Comparison of ENCODE assay signal across 25 mouse cellular contexts in the genomic region with DNA sequence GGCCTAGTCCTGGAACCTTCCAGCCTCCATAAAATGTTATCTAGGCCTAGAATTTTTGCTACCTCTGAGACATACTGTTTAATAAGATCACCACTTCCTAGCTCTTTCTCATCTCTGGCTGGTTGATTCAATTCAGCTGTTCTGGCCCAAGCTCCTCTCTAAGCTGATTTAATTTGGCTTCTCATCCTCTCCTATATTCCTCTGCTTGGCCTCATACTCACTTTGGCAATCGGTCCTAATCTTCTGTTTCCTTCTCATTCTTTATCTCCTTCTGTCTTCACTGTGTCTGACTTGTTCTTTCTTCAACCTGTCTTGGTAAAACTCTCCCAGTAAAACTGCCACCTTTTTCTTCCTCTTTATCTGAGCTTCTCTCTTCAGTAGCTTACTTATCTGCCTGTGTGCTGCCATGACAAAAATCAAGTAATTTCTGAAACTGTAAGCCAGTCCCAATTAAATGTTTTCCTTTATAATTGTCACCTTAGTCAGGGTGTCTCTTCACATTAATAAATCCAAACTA.
"Had no signal": no experiment of that assay in that cellular context is flagged by ENCODE, and none has a peak within 500 bp of the region (broad histone marks: within the 10 kb centered on the region; RNA-seq: fewer than 3 reads in every experiment).

No protein-coding gene starts in this region.

- H3K4me3 ChIP-seq: embryonic facial prominence, embryonic 10.5 days; embryonic facial prominence, embryonic 12.5 days; embryonic facial prominence, embryonic 13.5 days; embryonic facial prominence, embryonic 15.5 days; erythroblast, embryonic 14.5 days; forebrain, embryonic 10.5 days; forebrain, embryonic 12.5 days; forebrain, embryonic 13.5 days; forebrain, embryonic 15.5 days; gastrocnemius, adult 2 months; heart, adult 2 months; heart, embryonic 10.5 days had no signal

- DNase-seq: cerebellum, adult 9-11 months; cerebellum, postnatal 10 days; cerebellum, postnatal 14 days; cerebellum, postnatal 25 days; cerebellum, postnatal 36 days; embryo, embryonic 11 days; forebrain, postnatal 0 days; gastrocnemius, adult 2 months; gastrocnemius, postnatal 10 days; gastrocnemius, postnatal 14 days; gastrocnemius, postnatal 25 days; gastrocnemius, postnatal 36 days; heart, adult 11 months; heart, adult 18-20 months; heart, adult 2 months had no signal

- H3K36me3 ChIP-seq: embryonic facial prominence, embryonic 10.5 days; embryonic facial prominence, embryonic 12.5 days; embryonic facial prominence, embryonic 13.5 days; embryonic facial prominence, embryonic 15.5 days; forebrain, embryonic 10.5 days; forebrain, embryonic 12.5 days; forebrain, embryonic 15.5 days; heart, embryonic 10.5 days had no signal

- H3K9ac ChIP-seq: embryonic facial prominence, embryonic 12.5 days; embryonic facial prominence, embryonic 13.5 days; embryonic facial prominence, embryonic 15.5 days; forebrain, embryonic 12.5 days; forebrain, embryonic 13.5 days; forebrain, embryonic 15.5 days; forebrain, postnatal 0 days had no signal

- H3K27ac ChIP-seq: embryonic facial prominence, embryonic 10.5 days; embryonic facial prominence, embryonic 12.5 days; embryonic facial prominence, embryonic 13.5 days; embryonic facial prominence, embryonic 15.5 days; forebrain, embryonic 10.5 days; forebrain, embryonic 12.5 days; forebrain, embryonic 13.5 days; forebrain, embryonic 15.5 days; gastrocnemius, adult 2 months; heart, adult 2 months; heart, embryonic 10.5 days had no signal

- H3K27me3 ChIP-seq: embryonic facial prominence, embryonic 12.5 days; embryonic facial prominence, embryonic 13.5 days; embryonic facial prominence, embryonic 15.5 days; forebrain, embryonic 12.5 days; forebrain, embryonic 13.5 days; forebrain, embryonic 15.5 days had no signal

- H3K4me1 ChIP-seq: embryonic facial prominence, embryonic 10.5 days; embryonic facial prominence, embryonic 12.5 days; embryonic facial prominence, embryonic 13.5 days; embryonic facial prominence, embryonic 15.5 days; forebrain, embryonic 10.5 days; forebrain, embryonic 12.5 days; forebrain, embryonic 13.5 days; forebrain, embryonic 15.5 days; heart, embryonic 10.5 days had no signal

- H3K9me3 ChIP-seq: embryonic facial prominence, embryonic 10.5 days; embryonic facial prominence, embryonic 12.5 days; embryonic facial prominence, embryonic 13.5 days; embryonic facial prominence, embryonic 15.5 days; forebrain, embryonic 10.5 days; forebrain, embryonic 12.5 days; forebrain, embryonic 13.5 days; forebrain, embryonic 15.5 days; heart, embryonic 10.5 days had no signal
